Mouse (Mus musculus) myocyte (in vitro differentiated cells): ENCODE measurements around the gene Arhgap20. TPM values are rescaled to one million over a fixed set of nuclear protein-coding genes. Genes with fewer than 3 reads are reported as not detected.

Experiments used
- H3K27me3 ChIP-seq: one replicate; pipeline ENCODE4 v1.6.1; 2011; ENCODE audit not compliant: control insufficient read depth, insufficient read depth, insufficient read length
- H3K36me3 ChIP-seq: one replicate; pipeline ENCODE4 v1.6.1; 2011; ENCODE audit not compliant: control insufficient read depth, insufficient read depth
- H3K4me2 ChIP-seq: one replicate; pipeline ENCODE4 v1.6.1; 2011; ENCODE audit warnings: low read depth, control low read depth
- H3K4me3 ChIP-seq: one replicate; pipeline ENCODE4 v1.5.1; 2011; ENCODE audit warnings: mild to moderate bottlenecking, control low read depth, moderate library complexity
- H3K79me2 ChIP-seq: one replicate; pipeline ENCODE4 v1.6.1; 2011; ENCODE audit not compliant: control insufficient read depth, insufficient read depth
- H3ac ChIP-seq: one replicate; pipeline ENCODE4 v1.6.1; 2011; ENCODE audit not compliant: control insufficient read depth, insufficient read length
- CEBPB ChIP-seq: IDR thresholded peaks from 2 replicates; pipeline ENCODE4 v1.6.1; 2011; ENCODE audit warnings: mild to moderate bottlenecking, moderate library complexity; ENCODE audit not compliant: poor library complexity, insufficient read depth, severe bottlenecking
- E2F4 ChIP-seq: IDR thresholded peaks from one replicate; pipeline ENCODE4 v1.6.1; 2011; ENCODE audit warnings: mild to moderate bottlenecking, control low read depth, moderate library complexity; ENCODE audit not compliant: insufficient read depth
- MAX ChIP-seq: IDR thresholded peaks from one replicate; pipeline ENCODE4 v1.6.1; 2011; ENCODE audit warnings: low read depth, mild to moderate bottlenecking, control low read depth
- MYOD1 ChIP-seq, 3 experiments: IDR thresholded peaks; one replicate each; pipeline ENCODE4 v1.6.1; 2011; ENCODE audit warnings: control low read depth in 2 of 3, low read depth in 2 of 3, mild to moderate bottlenecking in 2 of 3, moderate library complexity in 1 of 3; ENCODE audit not compliant: insufficient read length in 2 of 3, control insufficient read depth in 1 of 3
- MYOG ChIP-seq, 3 experiments: IDR thresholded peaks; one replicate each; pipeline ENCODE4 v1.6.1; 2011; ENCODE audit warnings: control low read depth in 2 of 3, low read depth in 2 of 3, mild to moderate bottlenecking in 2 of 3; ENCODE audit not compliant: insufficient read length in 2 of 3, control insufficient read depth in 1 of 3, insufficient read depth in 1 of 3
- POLR2A ChIP-seq: IDR thresholded peaks from one replicate; pipeline ENCODE4 v1.6.1; 2011; ENCODE audit warnings: low read depth, mild to moderate bottlenecking, control low read depth, moderate library complexity; ENCODE audit not compliant: insufficient read length
- POLR2AphosphoS2 ChIP-seq: IDR thresholded peaks from one replicate; pipeline ENCODE4 v1.6.1; 2011; ENCODE audit warnings: low read depth, control low read depth; ENCODE audit not compliant: insufficient read length
- REST ChIP-seq: IDR thresholded peaks from one replicate; pipeline ENCODE4 v1.6.1; 2011; ENCODE audit warnings: mild to moderate bottlenecking, control low read depth, moderate library complexity; ENCODE audit not compliant: insufficient read depth, insufficient read length
- SRF ChIP-seq: IDR thresholded peaks from one replicate; pipeline ENCODE4 v1.6.1; 2011; ENCODE audit warnings: low read depth; ENCODE audit not compliant: control insufficient read depth, insufficient read length
- TCF12 ChIP-seq: IDR thresholded peaks from one replicate; pipeline ENCODE4 v1.6.1; 2011; ENCODE audit warnings: mild to moderate bottlenecking, control low read depth; ENCODE audit not compliant: poor library complexity, insufficient read depth, severe bottlenecking
- TCF3 ChIP-seq: IDR thresholded peaks from one replicate; pipeline ENCODE4 v1.6.1; 2011; ENCODE audit warnings: low read depth, control low read depth; ENCODE audit not compliant: insufficient read length
- USF1 ChIP-seq: IDR thresholded peaks from one replicate; pipeline ENCODE4 v1.6.1; 2011; ENCODE audit warnings: low read depth, mild to moderate bottlenecking, control low read depth, moderate library complexity
- polyA plus RNA-seq: library from polyadenylated mRNA; unstranded; fragments of >200 nt; fragmentation: generic; extraction: Trizol; gene quantifications from one replicate; pipeline ENCODE4 v1.2.1, GENCODE M21; 2012; ENCODE audit warnings: missing spikeins

The Arhgap20 gene
- polyA plus RNA-seq, 1 experiment = 0.02 TPM

- H3ac ChIP-seq = no peak overlapping the region
- no peaks in the 10 kb centered on the region for H3K79me2 ChIP-seq
- H3K4me2 ChIP-seq = no peak overlapping the region
- no peak overlapping the region for H3K4me3 ChIP-seq
- H3K27me3 ChIP-seq = no peaks in the 10 kb centered on the region
- no peak for TF ChIP-seq POLR2A
- TF ChIP-seq SRF = no peak
- no peak for TF ChIP-seq POLR2AphosphoS2
- no peak for TF ChIP-seq REST
- TF ChIP-seq USF1 = no peak
- no peak for TF ChIP-seq E2F4
- TF ChIP-seq CEBPB = no peak
- no peak for TF ChIP-seq MYOG (IDR thresholded peaks at IDR 0.05; ENCODE audit: control insufficient read depth in 1 of 3, insufficient read depth in 1 of 3, insufficient read length in 2 of 3, low read depth in 2 of 3)
- TF ChIP-seq TCF12 = no peak
- TF ChIP-seq MYOD1 (IDR thresholded peaks at IDR 0.05; ENCODE audit: control insufficient read depth in 1 of 3, insufficient read length in 2 of 3, low read depth in 2 of 3) = no peak
- TF ChIP-seq MAX = no peak
- TF ChIP-seq TCF3 = no peak
- H3K36me3 ChIP-seq = no peaks in the 10 kb centered on the region
Measured at GRCm38 (mm10) chr9:51824516-51824915, 59.4 kb downstream of the Arhgap20 start.

- no peaks in the 10 kb centered on the region for H3K79me2 ChIP-seq
- H3ac ChIP-seq = no peak overlapping the region
- H3K4me2 ChIP-seq = no peak overlapping the region
- no peaks in the 10 kb centered on the region for H3K27me3 ChIP-seq
- TF ChIP-seq MAX = no peak
- TF ChIP-seq REST = no peak
- TF ChIP-seq TCF3 = no peak
- TF ChIP-seq POLR2AphosphoS2 = no peak
- TF ChIP-seq POLR2A = no peak
- TF ChIP-seq MYOG (IDR thresholded peaks at IDR 0.05; ENCODE audit: control insufficient read depth in 1 of 3, insufficient read depth in 1 of 3, insufficient read length in 2 of 3, low read depth in 2 of 3) = no peak
- no peak for TF ChIP-seq MYOD1 (IDR thresholded peaks at IDR 0.05; ENCODE audit: control insufficient read depth in 1 of 3, insufficient read length in 2 of 3, low read depth in 2 of 3)
- TF ChIP-seq TCF12 = no peak
- TF ChIP-seq CEBPB = no peak
- no peak for TF ChIP-seq SRF
- no peak for TF ChIP-seq E2F4
- TF ChIP-seq USF1 = no peak
- H3K36me3 ChIP-seq = no peaks in the 10 kb centered on the region
- H3K4me3 ChIP-seq = no peak overlapping the region
Measured at GRCm38 (mm10) chr9:51831596-51831995, 66.5 kb downstream of the Arhgap20 start.

- Histone ChIP-seq H3K4me2 (no peak overlapping the region), H3K27me3 (peaks cover 3% of the 10 kb centered on the region), H3K79me2 (no peaks in the 10 kb centered on the region), H3K4me3 (no peak overlapping the region), H3ac (no peak overlapping the region), H3K36me3 (no peaks in the 10 kb centered on the region)
- TF ChIP-seq CEBPB (no peak), MAX (no peak), TCF3 (no peak)
Measured at GRCm38 (mm10) chr9:51832368-51832767, 67.2 kb downstream of the Arhgap20 start.

GRCm38 (mm10) chr9:51837716-51838115 lies 72.6 kb downstream of the Arhgap20 start:
- no peaks in the 10 kb centered on the region for H3K36me3 ChIP-seq
- H3K79me2 ChIP-seq = no peaks in the 10 kb centered on the region
- H3K4me3 ChIP-seq = no peak overlapping the region
- peaks cover 22% of the 10 kb centered on the region for H3K27me3 ChIP-seq
- no peak overlapping the region for H3ac ChIP-seq
- H3K4me2 ChIP-seq = no peak overlapping the region
- TF ChIP-seq TCF12 = no peak
- no peak for TF ChIP-seq MYOD1 (IDR thresholded peaks at IDR 0.05; ENCODE audit: control insufficient read depth in 1 of 3, insufficient read length in 2 of 3, low read depth in 2 of 3)
- no peak for TF ChIP-seq TCF3
- TF ChIP-seq MYOG (IDR thresholded peaks at IDR 0.05; ENCODE audit: control insufficient read depth in 1 of 3, insufficient read depth in 1 of 3, insufficient read length in 2 of 3, low read depth in 2 of 3) = no peak
- TF ChIP-seq SRF = no peak
- no peak for TF ChIP-seq POLR2A
- no peak for TF ChIP-seq USF1
- TF ChIP-seq POLR2AphosphoS2 = no peak
- TF ChIP-seq REST = no peak
- no peak for TF ChIP-seq CEBPB
- no peak for TF ChIP-seq MAX
- no peak for TF ChIP-seq E2F4

- no peak for TF ChIP-seq MAX
- no peak for TF ChIP-seq USF1
- H3K36me3 ChIP-seq = no peaks in the 10 kb centered on the region
- H3K79me2 ChIP-seq = no peaks in the 10 kb centered on the region
- H3ac ChIP-seq = no peak overlapping the region
- no peak overlapping the region for H3K4me3 ChIP-seq
- H3K4me2 ChIP-seq = no peak overlapping the region
- peaks cover 14% of the 10 kb centered on the region for H3K27me3 ChIP-seq
Measured at GRCm38 (mm10) chr9:51843216-51843615, 78.1 kb downstream of the Arhgap20 start.
